Mouse (Mus musculus): Measurements from ENCODE around the gene Gpr89. TPM values are rescaled to one million over a fixed set of nuclear protein-coding genes. Genes with fewer than 3 reads are reported as not detected.
A peak's percentile ranks its signal among the peaks of the same experiment; 100 is the strongest.

Gpr89 gene
- polyA plus RNA-seq, 1 experiment: 23.5 TPM

GRCm38 (mm10) chr3:96882061-96882849, 22.9 kb downstream of the Gpr89 start:
- H3K4me3 ChIP-seq (ENCODE audit: low read depth, low read length): no peak overlapping the region
- peaks cover 51% of the 10 kb centered on the region for H3K36me3 ChIP-seq (ENCODE audit: control insufficient read depth, insufficient read depth, low read length)
- WGBS: 91% methylated on average over 14 of the region's 14 CpGs
- no peak overlapping the region; the same call in 1 of the 2 replicates for H3K27ac ChIP-seq (ENCODE audit: insufficient read depth, low read depth, low read length)
- no peaks in the 10 kb centered on the region for H3K27me3 ChIP-seq (ENCODE audit: control insufficient read depth, insufficient read depth, low read length)
- TF ChIP-seq CTCF (IDR thresholded peaks at IDR 0.05; ENCODE audit: extremely low read depth, insufficient read length, insufficient replicate concordance, low read depth, low read length) (no peak), POLR2A (IDR thresholded peaks at IDR 0.05; ENCODE audit: low read depth, low read length) (0 out of 2 replicates have a peak, but pooled peaks have one; percentile 18)
- no peaks in the 10 kb centered on the region for H3K4me1 ChIP-seq (ENCODE audit: control insufficient read depth, insufficient read depth, insufficient read length, low read length)

GRCm38 (mm10) chr3:96881557-96881956, 23.6 kb downstream of the Gpr89 start:
- H3K36me3 ChIP-seq (ENCODE audit: control insufficient read depth, insufficient read depth, low read length): peaks cover 48% of the 10 kb centered on the region
- no peak overlapping the region for H3K4me3 ChIP-seq (ENCODE audit: low read depth, low read length)
- no peaks in the 10 kb centered on the region for H3K27me3 ChIP-seq (ENCODE audit: control insufficient read depth, insufficient read depth, low read length)
- H3K4me1 ChIP-seq (ENCODE audit: control insufficient read depth, insufficient read depth, insufficient read length, low read length): peaks cover under 1% of the 10 kb centered on the region; the same call in 1 of the 2 replicates
- WGBS: 86% methylated on average over 6 of the region's 6 CpGs
- 0 out of 2 replicates have a peak overlapping the region, but pooled peaks have one; percentile 21 for H3K27ac ChIP-seq (ENCODE audit: insufficient read depth, low read depth, low read length)
- TF ChIP-seq POLR2A (IDR thresholded peaks at IDR 0.05; ENCODE audit: low read depth, low read length) (no peak), CTCF (IDR thresholded peaks at IDR 0.05; ENCODE audit: extremely low read depth, insufficient read length, insufficient replicate concordance, low read depth, low read length) (no peak)

GRCm38 (mm10) chr3:96880385-96880784, 24.8 kb downstream of the Gpr89 start:
- WGBS: 83% methylated on average over 4 of the region's 4 CpGs
- Histone ChIP-seq H3K4me1 (ENCODE audit: control insufficient read depth, insufficient read depth, insufficient read length, low read length) (peaks cover 7% of the 10 kb centered on the region; the same call in 1 of the 2 replicates), H3K36me3 (ENCODE audit: control insufficient read depth, insufficient read depth, low read length) (peaks cover 41% of the 10 kb centered on the region), H3K27me3 (ENCODE audit: control insufficient read depth, insufficient read depth, low read length) (no peaks in the 10 kb centered on the region), H3K4me3 (ENCODE audit: low read depth, low read length) (no peak overlapping the region), H3K27ac (ENCODE audit: insufficient read depth, low read depth, low read length) (no peak overlapping the region)
- TF ChIP-seq POLR2A (IDR thresholded peaks at IDR 0.05; ENCODE audit: low read depth, low read length): no peak
- TF ChIP-seq CTCF (IDR thresholded peaks at IDR 0.05; ENCODE audit: extremely low read depth, insufficient read length, insufficient replicate concordance, low read depth, low read length): no peak

GRCm38 (mm10) chr3:96879536-96879935, 25.6 kb downstream of the Gpr89 start:
- H3K36me3 ChIP-seq (ENCODE audit: control insufficient read depth, insufficient read depth, low read length): peaks cover 42% of the 10 kb centered on the region

GRCm38 (mm10) chr3:96874808-96875571, 30.2 kb downstream of the Gpr89 start:
- H3K27me3 ChIP-seq (ENCODE audit: control insufficient read depth, insufficient read depth, low read length): no peaks in the 10 kb centered on the region
- H3K36me3 ChIP-seq (ENCODE audit: control insufficient read depth, insufficient read depth, low read length): peaks cover 61% of the 10 kb centered on the region
- TF ChIP-seq CTCF (IDR thresholded peaks at IDR 0.05; ENCODE audit: extremely low read depth, insufficient read length, insufficient replicate concordance, low read depth, low read length) (no peak), POLR2A (IDR thresholded peaks at IDR 0.05; ENCODE audit: low read depth, low read length) (no peak)
- 19% methylated on average over 7 of the region's 7 CpGs for WGBS
- H3K27ac ChIP-seq (ENCODE audit: insufficient read depth, low read depth, low read length): peak overlapping the region; percentile 91
- H3K4me1 ChIP-seq (ENCODE audit: control insufficient read depth, insufficient read depth, insufficient read length, low read length): peaks cover 13% of the 10 kb centered on the region; the same call in 1 of the 2 replicates
- H3K4me3 ChIP-seq (ENCODE audit: low read depth, low read length): no peak overlapping the region

More at GRCm38 (mm10) chr3:96879536-96879935, 25.6 kb downstream of the Gpr89 start:
- TF ChIP-seq POLR2A (IDR thresholded peaks at IDR 0.05; ENCODE audit: low read depth, low read length) (no peak), CTCF (IDR thresholded peaks at IDR 0.05; ENCODE audit: extremely low read depth, insufficient read length, insufficient replicate concordance, low read depth, low read length) (no peak)
- Histone ChIP-seq H3K27me3 (ENCODE audit: control insufficient read depth, insufficient read depth, low read length) (no peaks in the 10 kb centered on the region), H3K27ac (ENCODE audit: insufficient read depth, low read depth, low read length) (no peak overlapping the region), H3K4me3 (ENCODE audit: low read depth, low read length) (no peak overlapping the region), H3K4me1 (ENCODE audit: control insufficient read depth, insufficient read depth, insufficient read length, low read length) (peaks cover 10% of the 10 kb centered on the region; the same call in 1 of the 2 replicates)
- WGBS: 92% methylated on average over 9 of the region's 9 CpGs

- WGBS: 85% methylated on average over 8 of the region's 8 CpGs
- H3K36me3 ChIP-seq (ENCODE audit: control insufficient read depth, insufficient read depth, low read length): peaks cover 67% of the 10 kb centered on the region
- TF ChIP-seq POLR2A (IDR thresholded peaks at IDR 0.05; ENCODE audit: low read depth, low read length) (no peak), CTCF (IDR thresholded peaks at IDR 0.05; ENCODE audit: extremely low read depth, insufficient read length, insufficient replicate concordance, low read depth, low read length) (no peak)
- no peak overlapping the region for H3K4me3 ChIP-seq (ENCODE audit: low read depth, low read length)
- H3K4me1 ChIP-seq (ENCODE audit: control insufficient read depth, insufficient read depth, insufficient read length, low read length): peaks cover 13% of the 10 kb centered on the region; the same call in 1 of the 2 replicates
- no peak overlapping the region for H3K27ac ChIP-seq (ENCODE audit: insufficient read depth, low read depth, low read length)
- H3K27me3 ChIP-seq (ENCODE audit: control insufficient read depth, insufficient read depth, low read length): no peaks in the 10 kb centered on the region
Measured at GRCm38 (mm10) chr3:96872501-96872900, 32.6 kb downstream of the Gpr89 start.
